Mouse (Mus musculus) right cerebral cortex, postnatal 10 days (tissue): ENCODE measurements at regions not wholly inside any gene's neighbourhood (a gene's known extent, or its start where the extent isn't known, plus 50 kb on each side); places are given as distances from the start of the nearest gene placed in this dataset.

ENCODE experiments used
- DNase-seq, 2 experiments: peaks; one replicate each; pipeline ENCODE4 v3.0.0; 2021; ENCODE audit warnings: low spot score in 2 of 2

DNA sequence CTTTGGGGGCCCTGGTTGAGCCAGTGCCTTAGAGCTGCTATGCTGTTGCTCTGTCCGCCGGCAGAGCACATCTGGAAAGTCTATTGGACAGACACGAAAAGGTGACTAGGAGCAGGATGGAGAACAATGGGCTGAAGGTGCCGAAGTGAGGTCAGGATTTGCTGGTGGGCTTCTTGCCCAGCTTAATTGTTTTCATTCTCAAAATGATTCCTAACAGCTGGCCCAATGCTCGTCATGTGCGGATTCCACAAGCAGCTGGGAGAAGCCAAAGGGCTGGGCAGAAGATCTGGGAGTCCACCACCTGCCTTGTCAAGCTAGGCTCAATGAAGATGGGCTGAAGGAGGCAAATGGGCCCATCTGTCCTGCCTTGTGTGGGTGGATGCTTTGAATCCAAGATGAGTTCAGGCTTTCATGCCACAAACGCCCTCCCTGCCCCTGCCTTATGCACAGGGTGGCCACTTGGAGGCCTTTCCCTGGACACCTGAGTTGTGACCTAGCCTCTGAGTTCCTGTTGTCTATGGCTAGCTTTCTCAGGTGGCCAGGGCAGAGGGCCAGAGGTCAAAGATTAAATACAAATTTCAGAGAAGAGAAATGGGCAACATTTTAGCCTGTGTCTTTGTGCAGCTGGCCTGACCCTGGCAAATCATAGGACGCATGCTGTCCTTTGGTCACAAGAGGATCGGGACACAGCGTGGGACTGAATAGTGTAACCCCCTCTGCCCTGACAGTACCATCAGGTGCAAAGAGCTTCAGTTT, 95.9 kb downstream of the Snx19 start:
- DNase-seq, result no peak

DNA sequence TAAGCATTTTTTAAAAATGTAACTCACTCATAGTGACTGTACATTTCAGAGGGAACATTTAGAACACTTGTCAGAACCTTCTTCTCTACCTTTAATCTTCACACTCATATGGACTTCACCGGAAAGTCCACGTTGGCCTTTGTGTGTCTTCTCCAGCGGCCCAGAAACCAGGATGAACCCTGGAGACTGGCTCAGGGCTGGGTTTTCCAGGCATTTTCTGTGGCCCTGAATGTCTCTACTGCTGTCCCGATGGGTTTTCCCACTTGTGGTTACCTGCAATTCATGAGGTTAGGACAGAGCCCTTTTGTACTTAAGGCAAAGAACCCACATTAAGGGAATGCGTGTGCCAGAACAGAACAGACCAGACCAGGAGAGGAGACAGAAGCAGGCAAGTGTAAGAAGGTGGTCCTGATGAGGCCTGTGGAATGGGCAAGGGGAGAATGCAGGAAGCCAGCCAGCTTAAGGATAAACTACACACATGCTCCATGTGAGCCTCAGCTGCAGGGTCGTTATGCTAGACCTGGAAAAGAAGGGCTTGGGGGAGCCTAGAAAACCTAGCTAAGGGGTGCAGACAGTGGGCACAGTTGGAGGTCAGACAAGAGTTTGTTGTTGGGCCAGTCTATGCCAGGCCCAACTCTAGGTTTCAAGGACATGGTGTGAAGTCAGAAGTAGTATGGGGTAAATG, 94.8 kb downstream of the Snx19 start:
- no peak for DNase-seq

DNA sequence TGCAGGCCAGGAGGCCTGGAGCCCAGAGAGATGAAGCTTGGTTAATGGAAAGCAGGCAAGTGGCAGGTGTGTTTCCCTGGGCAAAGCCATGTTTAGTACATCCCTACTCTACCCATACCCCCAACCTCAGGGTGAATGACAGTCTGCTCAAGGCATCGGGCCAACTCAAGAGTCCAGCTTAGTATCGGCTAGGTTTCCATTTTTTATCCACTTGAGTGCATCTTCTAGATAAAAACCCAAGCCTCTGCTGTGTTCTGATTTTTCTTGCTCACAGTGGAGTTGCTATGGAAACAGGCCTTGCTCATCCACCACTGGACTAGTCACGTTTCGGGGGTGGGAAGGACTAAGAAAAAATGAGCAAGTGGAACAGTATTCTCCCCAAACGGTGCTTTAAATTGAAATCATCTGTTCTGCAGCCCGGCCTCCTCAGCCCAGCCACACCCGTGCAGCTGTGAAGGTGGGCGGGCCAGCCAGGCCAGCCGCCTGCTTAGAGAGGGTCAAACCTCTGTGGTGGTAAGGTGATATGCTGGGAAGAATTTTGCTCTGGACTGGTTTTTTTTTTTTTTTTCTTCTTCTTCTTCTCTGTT, 94.0 kb downstream of the Snx19 start:
- DNase-seq, result peak; percentile 66 to 87

DNA sequence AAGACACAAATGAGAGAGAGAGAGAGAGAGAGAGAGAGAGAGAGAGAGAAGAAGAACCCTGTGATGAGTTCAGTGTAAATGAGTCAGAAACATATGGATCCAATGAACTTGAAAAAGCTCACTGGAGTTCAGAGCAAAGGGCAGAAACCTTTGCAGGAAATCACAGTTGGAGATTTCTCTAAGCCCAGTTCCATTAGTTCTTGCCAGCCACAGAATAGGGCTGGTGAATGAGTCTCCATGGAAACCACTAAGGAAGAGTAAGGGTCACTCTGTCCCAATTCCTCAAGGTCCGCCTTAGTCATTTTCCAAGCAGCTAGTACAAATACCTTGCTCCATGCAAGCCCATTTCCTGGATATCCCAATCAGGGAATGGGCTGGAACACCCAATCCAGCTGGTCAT, 93.2 kb downstream of the Snx19 start:
- DNase-seq, result no peak

DNA sequence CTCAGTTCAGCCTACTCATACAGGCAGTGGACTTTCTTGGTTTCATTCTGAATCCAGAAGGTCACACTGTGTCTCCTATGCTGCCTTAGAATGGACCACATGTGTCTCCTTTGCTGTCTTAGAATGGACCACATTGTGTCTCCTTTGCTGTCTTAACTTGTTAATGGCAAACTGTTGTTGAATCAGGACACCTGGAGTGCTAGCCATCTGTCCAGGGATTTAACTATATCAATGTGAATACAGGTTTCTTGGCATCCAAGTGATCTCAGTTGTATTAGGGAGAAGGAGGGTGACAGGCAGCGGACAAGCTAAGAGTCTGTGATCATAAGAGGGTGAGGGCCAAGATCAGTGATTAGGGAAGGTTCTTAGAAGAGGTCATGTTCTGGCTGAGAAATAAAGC, 92.3 kb downstream of the Snx19 start:
- no peak for DNase-seq
